Mouse (Mus musculus) left cerebral cortex, adult 2 months (tissue): ENCODE measurements around the gene Tspoap1. TPM values are rescaled to one million over a fixed set of nuclear protein-coding genes. Genes with fewer than 3 reads are reported as not detected.
A peak's percentile ranks its signal among the peaks of the same experiment; 100 is the strongest.

Experiments
- DNase-seq, 2 experiments: peaks; one replicate each; pipeline ENCODE4 v3.0.0; 2021 to 2022; ENCODE audit warnings: low spot score in 2 of 2, mixed read lengths in 1 of 2; ENCODE audit errors: extremely low spot score in 1 of 2
- H3K27ac ChIP-seq: fragments of 200-600 bp; 2 replicates; pipeline ENCODE4 v1.8.1; 2022
- H3K4me3 ChIP-seq: fragments of 200-600 bp; 2 replicates; pipeline ENCODE4 v1.8.1; 2022
- CTCF ChIP-seq: fragments of 200-600 bp; IDR thresholded peaks from 2 replicates; pipeline ENCODE4 v1.8.1; 2022; ENCODE audit warnings: antibody characterized with exemption, mild to moderate bottlenecking, moderate library complexity
- intact Hi-C: fragments of 180-260 bp; cut with DNase I; formaldehyde crosslinking; loops from one replicate; pipeline ENCODE4 v1.15.1; 2025
- microRNA-seq, 2 experiments: library from miRNA; unstranded; fragments of <30 nt; microRNA quantifications; one replicate each; pipeline ENCODE4 v1.2.0; 2021
- total RNA-seq, 2 experiments: library from RNA; stranded (reverse); gene quantifications; 2 replicates each; pipeline ENCODE4 v1.2.3; 2021

Gene Tspoap1
- total RNA-seq, 2 experiments from 2014 or later = 190 to 202 TPM

- DNase-seq = peak; percentile 40 to 48
- no peak overlapping the region for H3K27ac ChIP-seq
- intact Hi-C loops = no loop called here
Measured at GRCm38 (mm10) chr11:87801711-87802275, 41.5 kb downstream of the Tspoap1 start.

GRCm38 (mm10) chr11:87802621-87803020 is 42.3 kb downstream of the Tspoap1 start:
- H3K4me3 ChIP-seq = no peak overlapping the region
- H3K27ac ChIP-seq = no peak overlapping the region
- intact Hi-C loops = no loop called here
- no peak for DNase-seq
- TF ChIP-seq CTCF = peak; percentile 48

More at GRCm38 (mm10) chr11:87801711-87802275, 41.5 kb downstream of the Tspoap1 start:
- TF ChIP-seq CTCF = no peak
- H3K4me3 ChIP-seq = no peak overlapping the region

DNA sequence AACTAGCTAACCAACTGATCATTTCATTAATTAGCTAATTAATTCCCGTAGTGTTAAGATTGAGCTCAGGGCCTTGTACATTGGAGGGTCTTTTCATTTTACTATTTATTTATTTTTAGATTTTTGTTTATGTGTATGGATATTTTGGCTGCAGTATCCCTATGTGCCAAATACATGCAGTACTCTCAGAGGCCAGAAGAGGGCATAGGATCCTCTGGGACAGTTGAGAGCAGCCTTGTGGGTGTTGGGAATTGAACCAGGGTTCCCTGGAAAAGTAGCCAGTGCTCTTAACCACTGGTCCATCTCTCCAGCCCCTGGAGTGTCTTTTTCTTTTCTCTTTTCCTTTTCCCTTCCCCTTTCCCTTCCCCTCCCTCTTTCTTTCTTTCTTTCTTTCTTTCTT is 45.1 kb downstream of the Tspoap1 start:
- H3K4me3 ChIP-seq = no peak overlapping the region
- no peak overlapping the region for H3K27ac ChIP-seq
- no peak for DNase-seq
- TF ChIP-seq CTCF = peak; percentile 50
- intact Hi-C loops = loop anchor here (5.0 kb wide), 1 partner anchor 152 kb away; no protein-coding TSS in a partner anchor

- no peak overlapping the region for H3K4me3 ChIP-seq
- DNase-seq = no peak
- intact Hi-C loops = loop anchor here (5.0 kb wide), 1 partner anchor 150 kb away; no protein-coding TSS in a partner anchor
- no peak overlapping the region for H3K27ac ChIP-seq
- TF ChIP-seq CTCF = no peak
Measured at GRCm38 (mm10) chr11:87807433-87807832, 47.1 kb downstream of the Tspoap1 start.

DNA sequence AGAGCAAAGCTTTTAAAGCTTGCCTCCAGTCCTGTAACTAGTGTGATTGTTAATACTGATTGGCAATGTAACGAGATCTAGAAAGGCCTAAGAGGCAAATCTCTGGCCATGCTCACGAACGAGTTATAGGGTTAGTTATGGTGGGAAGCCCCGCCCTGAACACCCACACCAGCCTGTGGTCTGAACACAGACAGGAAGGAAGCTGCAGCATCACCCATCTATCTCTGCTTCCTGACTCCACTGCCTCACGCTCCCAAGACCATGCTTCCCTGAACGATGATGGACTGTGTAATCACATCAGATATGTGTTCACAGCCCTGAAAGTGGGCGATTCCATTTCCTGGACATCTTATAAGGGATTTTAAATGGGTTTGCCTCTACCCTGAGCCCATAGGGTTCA is 47.9 kb downstream of the Tspoap1 start:
- H3K27ac ChIP-seq = no peak overlapping the region
- no peak for DNase-seq
- intact Hi-C loops = loop anchor here (5.0 kb wide), 1 partner anchor 149 kb away; no protein-coding TSS in a partner anchor
- H3K4me3 ChIP-seq = no peak overlapping the region
- TF ChIP-seq CTCF = no peak

DNA sequence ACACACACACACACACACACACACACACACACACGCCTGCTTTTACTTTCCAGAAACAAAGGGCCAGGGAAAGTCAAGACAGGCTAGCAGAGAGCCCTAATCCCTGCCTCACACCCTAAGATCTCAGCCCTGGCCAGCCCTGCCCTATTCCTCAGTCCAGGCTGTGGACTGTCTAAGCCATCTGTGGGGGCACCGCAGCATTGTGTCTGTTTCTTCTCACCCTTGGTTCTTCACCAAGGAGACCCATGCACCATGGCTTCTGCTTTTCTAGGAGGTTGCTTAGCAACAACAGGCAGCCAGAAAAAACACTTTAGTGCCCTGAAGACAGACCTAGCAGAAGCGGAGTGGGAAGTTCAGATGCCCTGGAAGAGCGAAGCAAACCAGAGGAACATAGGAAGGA is 51.1 kb downstream of the Tspoap1 start:
- intact Hi-C loops = no loop called here
- Histone ChIP-seq H3K4me3 (no peak overlapping the region), H3K27ac (no peak overlapping the region)
- no peak for DNase-seq
- no peak for TF ChIP-seq CTCF

GRCm38 (mm10) chr11:87814831-87815230 is 54.5 kb downstream of the Tspoap1 start:
- TF ChIP-seq CTCF = no peak
- Histone ChIP-seq H3K27ac (no peak overlapping the region), H3K4me3 (no peak overlapping the region)
- DNase-seq = no peak
- intact Hi-C loops = no loop called here

DNA sequence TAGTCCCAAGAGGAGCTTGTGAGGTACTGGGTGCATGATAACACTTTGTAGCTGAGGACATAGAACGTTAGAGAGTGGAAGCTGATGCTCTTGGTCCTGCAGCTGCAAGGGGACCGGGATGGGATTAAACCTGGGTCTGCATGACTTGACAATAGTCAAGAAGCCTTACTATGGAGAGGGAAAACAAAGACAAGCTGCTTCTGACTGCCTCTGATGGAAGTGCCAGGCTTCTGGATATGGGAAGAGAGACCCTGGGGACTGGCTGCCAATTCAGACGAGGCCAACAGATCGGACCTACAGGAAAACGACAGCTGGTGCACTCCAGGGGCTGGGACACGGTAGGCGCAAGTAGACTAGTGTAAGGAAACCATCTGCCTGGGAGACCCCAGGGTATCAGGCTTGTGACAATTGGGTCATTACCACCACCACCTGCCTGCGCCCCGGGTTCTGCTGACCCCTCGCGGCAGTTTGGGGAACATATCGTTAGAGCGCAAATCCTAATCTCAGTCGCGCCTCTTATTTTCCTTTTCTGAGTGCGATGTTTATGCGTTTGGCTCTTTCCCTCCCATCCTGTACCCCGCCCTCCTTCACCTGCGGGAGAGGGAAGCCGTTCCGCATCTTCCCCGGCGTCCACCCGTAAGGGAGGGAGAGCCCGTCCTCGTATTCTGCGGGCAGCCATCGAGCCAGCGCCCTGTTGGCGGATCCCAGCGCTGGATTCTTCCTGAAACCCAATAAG is 56.5 kb downstream of the Tspoap1 start:
- intact Hi-C loops = loop anchor here (2.0 kb wide), 1 partner anchor 154 kb away; the partner anchor contains the start of gene Rnf43
- peak; percentile 84 for TF ChIP-seq CTCF
- Histone ChIP-seq H3K4me3 (peak overlapping the region; percentile 57), H3K27ac (peak overlapping the region; percentile 20; the same call in 1 of the 2 replicates)
- peak; percentile 44 to 58 for DNase-seq

DNA sequence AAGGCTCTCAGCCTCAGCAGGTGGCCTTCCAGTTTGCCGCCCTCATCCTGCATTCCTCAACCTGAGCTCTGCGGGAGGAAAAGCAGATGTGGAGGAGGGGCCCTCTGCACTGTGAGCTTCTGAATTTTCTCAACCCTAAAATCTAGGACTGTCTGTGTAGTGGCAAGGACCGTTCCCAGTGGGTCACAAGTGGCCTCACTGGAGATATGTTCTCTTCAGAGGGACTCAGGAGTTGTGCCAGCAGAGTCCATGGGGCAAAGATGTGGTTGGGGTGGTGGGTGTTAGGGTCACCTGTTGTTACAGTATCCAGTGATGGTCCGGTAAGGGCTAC is 57.1 kb downstream of the Tspoap1 start:
- Histone ChIP-seq H3K4me3 (peak overlapping the region; percentile 57), H3K27ac (no peak overlapping the region)
- TF ChIP-seq CTCF = no peak
- intact Hi-C loops = loop anchor here (2.0 kb wide), 1 partner anchor 155 kb away; the partner anchor contains the start of gene Rnf43
- DNase-seq = no peak

- no peak for DNase-seq
- intact Hi-C loops = no loop called here
- Histone ChIP-seq H3K4me3 (no peak overlapping the region), H3K27ac (peak overlapping the region; percentile 59; the same call in 1 of the 2 replicates)
- TF ChIP-seq CTCF = no peak
Measured at GRCm38 (mm10) chr11:87821502-87821901, 61.2 kb downstream of the Tspoap1 start.

- Histone ChIP-seq H3K27ac (no peak within 1 kb of the TSS), H3K4me3 (no peak within 1 kb of the TSS)
- intact Hi-C loops = no loop called here
- TF ChIP-seq CTCF = no peak
- DNase-seq = no peak
Measured at GRCm38 (mm10) chr11:87828239-87828900, 68.0 kb downstream of the Tspoap1 start, which contains the start of gene Lpo. Gene Lpo (minus strand): TSS chr11:87828289.

Small RNA genes within 50 kb of the gene (microRNA-seq; reads per million reads assigned to microRNA genes)
- gene Mir142 = 0 reads per million in 2 experiments
- 0 reads per million in 2 experiments for gene Mir142b

Other genes with a start within 250 kb of the Tspoap1 start
- not detected for gene Gm11492, start 193.9 kb upstream of the Tspoap1 start, total RNA-seq
- 100 to 1,000 TPM; 156 to 175 TPM for gene Sept4, start 191.6 kb upstream of the Tspoap1 start, total RNA-seq
- gene Mtmr4, start 168.4 kb upstream of the Tspoap1 start, total RNA-seq = 10 to 100 TPM; 80.4 to 99.0 TPM
- gene Hsf5, start 143.4 kb upstream of the Tspoap1 start, total RNA-seq = under 1 TPM; 0.54 to 0.77 TPM
- 1 to 10 TPM; 1.7 to 2.8 TPM for gene Rnf43, start 97.8 kb upstream of the Tspoap1 start, total RNA-seq
- gene Supt4a, start 23.0 kb upstream of the Tspoap1 start, total RNA-seq = 10 to 100 TPM; 66.3 to 82.3 TPM
- not detected for gene Mpo, start 33.0 kb downstream of the Tspoap1 start, total RNA-seq
- gene Lpo, start 67.7 kb downstream of the Tspoap1 start, total RNA-seq = under 1 TPM; 0.45 to 0.75 TPM
- 1 to 10 TPM; 4.0 to 5.8 TPM for gene Mks1, start 92.7 kb downstream of the Tspoap1 start, total RNA-seq
- under 1 TPM; 0.11 to 0.19 TPM for gene Epx, start 115.0 kb downstream of the Tspoap1 start, total RNA-seq
- gene Olfr462, start 131.7 kb downstream of the Tspoap1 start, total RNA-seq = not detected
- not detected for gene Olfr463, start 136.8 kb downstream of the Tspoap1 start, total RNA-seq
- gene Olfr464, start 160.4 kb downstream of the Tspoap1 start, total RNA-seq = 1 to 10 TPM; 2.0 to 2.7 TPM
- gene Dynll2, start 227.0 kb downstream of the Tspoap1 start, total RNA-seq = 100 to 1,000 TPM; 578 to 608 TPM